Mouse (Mus musculus): ENCODE results near the gene Fgd2. TPM values are rescaled to one million over a fixed set of nuclear protein-coding genes. Genes with fewer than 3 reads are reported as not detected.
"Not testable (repeated sequence)": the region's sequence is repeated elsewhere in the genome, so short reads cannot be mapped to it uniquely, and the experiment has no call there.

Gene Fgd2
- total RNA-seq, 2 experiments from 2014 or later, result 1.5 to 2.6 TPM

DNA sequence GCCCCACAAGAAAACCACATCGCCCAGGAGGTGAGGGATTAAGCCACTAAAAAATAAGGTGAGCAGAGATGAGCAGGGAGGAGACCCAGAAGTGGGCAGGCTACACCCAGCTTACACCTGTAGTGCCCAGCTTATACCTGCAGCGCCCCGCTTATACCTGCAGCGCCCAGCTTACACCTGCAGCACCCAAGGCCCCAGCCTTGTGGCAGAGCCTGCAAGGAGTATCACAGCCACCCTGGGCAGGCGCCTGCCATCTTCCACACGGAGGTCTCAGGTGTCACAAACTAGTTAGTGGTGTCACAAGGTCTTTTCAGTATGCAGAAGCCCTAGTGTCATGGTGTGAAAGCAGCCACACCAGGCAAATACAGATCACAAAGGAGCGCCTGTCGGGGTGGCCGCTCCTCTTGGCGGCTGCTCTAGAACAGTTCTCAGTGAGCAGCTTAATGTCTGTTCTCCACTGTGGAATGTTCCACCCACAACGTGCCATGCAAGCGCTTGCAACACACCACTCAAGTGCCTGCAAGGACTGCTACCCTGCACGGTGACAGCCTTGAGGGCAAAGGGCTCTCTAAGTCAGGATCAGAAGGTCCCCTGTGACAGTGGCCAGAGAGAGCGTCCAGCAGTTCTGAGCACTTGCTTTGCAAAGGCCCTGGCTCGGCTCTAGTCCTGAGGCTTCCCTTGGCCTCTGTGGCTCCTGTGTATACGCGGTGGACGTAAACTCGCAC lies 24.3 kb upstream of the Fgd2 start:
- DNase-seq, result no peak

DNA sequence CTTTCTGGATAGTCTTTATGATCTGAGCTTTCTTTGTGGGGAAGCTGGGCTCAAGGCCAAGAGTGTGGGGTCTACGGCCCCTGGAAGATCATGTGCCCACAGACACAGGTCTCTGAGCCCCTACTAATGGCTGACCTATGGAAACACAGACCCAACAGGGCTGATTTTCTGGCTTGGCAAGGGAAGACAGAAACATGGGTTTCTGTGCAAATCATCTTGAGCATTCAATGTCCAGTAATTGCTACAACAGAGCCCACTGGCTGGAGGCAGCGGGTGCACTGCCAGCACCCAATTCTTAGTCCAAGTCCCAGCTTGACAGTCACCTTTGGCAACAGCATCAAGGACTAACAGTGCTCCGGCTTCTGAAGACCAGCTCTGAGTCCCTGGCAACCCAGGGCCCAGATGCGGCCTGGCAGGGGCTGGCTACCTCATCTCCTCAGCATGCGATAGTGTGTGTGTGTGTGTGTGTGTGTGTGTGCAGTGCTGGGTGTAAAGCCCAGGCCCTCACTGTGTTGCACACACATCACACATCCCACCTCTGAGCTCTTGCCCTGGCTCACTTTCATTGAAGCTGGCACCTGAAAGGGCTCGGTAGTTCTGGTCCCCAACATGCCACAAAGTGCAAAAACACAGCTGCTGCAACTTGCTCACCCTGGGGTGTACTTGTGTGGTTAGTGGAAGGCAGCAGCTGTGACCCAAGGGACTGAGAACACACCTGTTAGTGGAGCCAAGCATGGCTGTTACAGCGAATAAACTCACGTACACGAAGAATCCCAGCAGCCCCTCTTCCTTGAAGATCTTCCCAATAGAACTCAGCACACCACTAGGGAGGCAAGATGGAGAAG lies 22.5 kb upstream of the Fgd2 start:
- DNase-seq, result no peak

DNA sequence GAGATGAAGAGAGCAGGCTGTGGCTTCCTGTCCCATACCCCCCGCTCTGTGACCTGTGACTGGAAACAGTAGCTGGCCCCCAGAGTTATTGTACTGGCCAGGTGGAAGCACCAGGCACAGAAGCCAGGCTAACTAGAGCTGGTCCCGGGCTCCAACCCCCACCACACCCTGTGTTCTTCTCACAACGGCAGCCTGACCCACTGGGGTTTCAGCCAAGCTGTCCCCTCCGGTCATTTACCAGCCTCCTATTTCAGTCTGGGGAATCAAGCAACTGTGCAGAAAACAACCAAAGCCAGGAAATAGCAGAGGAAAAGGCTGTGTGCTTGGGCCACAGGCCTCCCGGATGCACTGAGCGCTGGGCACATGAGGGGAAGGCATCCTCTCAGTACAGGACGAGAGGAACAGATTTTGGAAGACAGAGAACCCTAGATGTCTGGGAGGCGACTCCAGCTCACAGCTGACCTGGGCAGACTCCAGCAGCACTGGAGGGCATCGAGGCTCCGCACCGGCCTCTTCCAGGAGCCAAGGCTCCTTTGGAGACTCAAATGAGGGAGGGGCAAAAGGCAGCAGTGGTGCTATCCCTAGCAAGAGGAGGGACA lies 21.4 kb upstream of the Fgd2 start:
- DNase-seq, result peak; percentile 50 to 78

DNA sequence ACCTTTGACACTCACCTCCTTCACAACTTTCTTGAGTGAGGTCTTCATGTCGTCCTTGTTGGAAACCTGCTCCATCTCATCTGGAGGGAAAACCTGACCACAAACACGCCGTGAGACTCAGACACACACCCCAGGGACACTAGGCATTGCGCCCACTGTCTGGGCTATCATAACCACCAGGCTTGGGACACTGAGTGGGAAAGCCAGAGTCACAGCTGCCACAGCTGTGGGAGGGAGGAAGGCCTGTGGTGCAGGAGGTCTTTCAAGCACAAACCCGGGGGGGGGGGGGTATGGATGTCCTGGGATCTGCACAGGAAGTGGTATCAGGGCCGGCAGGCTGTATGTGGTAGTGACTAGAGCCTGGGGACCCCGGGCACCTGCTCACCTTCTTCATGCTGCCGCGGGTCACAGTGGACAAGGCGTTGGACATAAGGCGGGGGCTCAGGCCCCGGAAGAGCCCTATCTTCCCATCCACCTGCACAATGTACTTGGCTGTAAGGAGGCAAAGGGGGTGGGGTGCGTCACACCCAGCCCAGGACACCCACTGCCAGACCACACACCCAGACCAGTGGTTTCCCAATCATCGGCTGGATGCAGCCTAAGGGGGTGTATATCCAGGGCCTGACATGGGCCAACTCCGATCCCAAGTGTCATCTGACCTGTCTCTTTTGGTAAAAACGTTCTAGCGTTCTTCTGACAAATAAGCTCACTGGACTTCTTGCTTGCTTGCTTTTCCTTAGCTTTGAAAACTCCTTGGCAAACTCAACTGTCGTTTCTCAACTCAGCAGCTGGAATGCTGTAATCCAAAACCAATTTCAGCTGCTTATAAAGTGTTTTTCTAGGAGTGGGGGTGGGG lies 20.1 kb upstream of the Fgd2 start:
- peak; percentile 65 to 75 for DNase-seq

DNA sequence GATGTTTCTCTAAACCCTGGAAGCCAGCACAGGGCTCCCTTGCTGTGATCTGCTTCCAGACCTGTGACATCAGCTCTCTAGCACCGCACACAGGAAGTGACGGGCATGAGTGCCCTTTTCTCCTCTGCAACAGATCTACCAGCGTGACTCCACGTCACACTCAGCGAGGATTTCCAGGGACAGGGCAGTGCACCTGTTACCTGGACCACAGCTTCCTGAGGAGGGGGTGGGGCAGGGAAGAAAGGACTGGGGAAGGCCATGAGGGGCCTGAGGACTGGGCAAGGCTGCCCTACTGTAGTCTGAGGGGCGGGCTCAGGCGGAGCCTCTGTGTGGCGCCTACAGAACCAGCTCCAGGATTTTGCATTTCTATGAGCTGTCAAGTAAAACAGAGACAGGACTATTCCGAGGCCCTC lies 19.1 kb upstream of the Fgd2 start:
- peak; percentile 66 to 72 for DNase-seq

DNA sequence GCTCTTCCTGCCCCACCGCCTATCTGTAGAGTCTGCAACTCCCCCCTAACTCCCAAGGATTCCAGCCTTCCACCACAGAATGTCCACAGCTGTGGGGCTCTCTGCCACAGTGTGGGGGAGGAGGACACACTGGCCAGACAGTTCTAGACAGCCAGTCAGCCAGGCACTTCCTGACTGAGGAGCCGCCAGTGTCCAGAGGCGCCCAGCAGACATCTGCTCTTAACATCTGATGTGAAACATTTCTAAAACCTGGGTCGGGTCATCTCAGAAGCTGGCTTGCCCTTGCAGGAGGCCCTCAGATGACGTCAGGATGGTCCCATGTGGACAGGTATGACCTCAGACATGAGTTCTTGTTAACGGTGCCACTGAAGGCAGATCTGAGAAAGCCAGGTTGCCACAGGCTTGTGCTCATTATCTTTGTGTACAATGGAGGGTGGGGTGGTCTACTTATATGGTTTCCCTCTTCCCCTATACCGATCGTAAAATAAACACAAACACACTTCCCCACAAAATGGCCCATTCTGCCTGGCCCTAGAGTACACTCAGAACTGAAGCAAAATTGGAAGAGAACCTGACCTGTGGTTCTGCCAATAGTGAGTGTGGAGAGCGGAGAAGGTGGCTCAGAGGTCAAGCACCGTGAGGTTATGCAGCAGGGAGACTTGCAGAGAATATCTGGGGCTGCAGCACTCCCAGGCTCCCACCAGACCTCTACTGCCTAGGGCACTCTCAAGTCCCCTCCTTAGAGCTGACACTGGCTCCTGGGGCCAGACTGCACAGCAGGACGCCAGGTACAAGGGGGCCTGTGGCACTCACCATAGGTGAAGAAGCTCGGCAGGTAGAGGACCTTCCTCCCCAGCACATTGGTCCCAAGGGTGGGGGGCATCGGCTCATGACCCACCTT lies 18.5 kb upstream of the Fgd2 start:
- DNase-seq, result peak; percentile 81 to 85

DNA sequence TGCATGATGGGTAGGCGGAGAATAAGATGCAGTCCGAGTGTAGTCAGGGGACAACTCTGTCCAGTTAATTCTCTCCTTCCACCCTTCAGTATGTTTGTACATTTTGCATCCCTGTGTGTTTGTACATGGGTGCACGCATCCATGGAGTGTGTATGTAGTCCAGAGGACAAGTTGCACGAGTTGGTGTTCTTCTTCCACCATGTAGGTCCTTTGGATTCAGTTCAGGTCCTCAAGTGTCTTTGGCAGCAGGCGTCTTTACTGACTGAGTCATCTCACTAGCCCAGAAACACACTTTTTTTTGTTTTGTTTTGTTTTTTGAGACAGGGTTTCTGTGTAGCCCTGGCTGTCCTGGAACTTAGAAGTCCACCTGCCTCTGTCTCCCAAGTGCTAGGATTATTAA lies 17.5 kb upstream of the Fgd2 start:
- DNase-seq, result peak in 1 of 2 experiments; percentile 4

DNA sequence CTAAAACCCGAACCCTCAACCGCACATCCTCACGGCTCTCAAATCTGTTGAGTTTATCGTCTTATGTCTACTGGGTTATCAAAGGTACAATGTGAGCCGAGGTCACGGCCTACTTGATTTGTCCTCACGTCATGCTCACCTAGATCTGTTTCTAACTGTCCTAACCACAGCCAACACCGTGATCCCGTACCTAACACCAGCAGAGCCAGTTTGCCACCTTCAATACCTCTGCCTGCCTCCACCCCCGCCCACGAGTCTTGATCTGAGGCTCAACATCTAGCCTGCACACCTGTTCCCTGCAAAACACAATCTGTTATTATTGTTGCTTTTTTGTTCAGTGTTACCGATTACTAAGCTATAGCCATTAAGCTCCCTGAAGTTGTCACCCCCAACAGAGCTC lies 15.4 kb upstream of the Fgd2 start:
- DNase-seq, result no peak

DNA sequence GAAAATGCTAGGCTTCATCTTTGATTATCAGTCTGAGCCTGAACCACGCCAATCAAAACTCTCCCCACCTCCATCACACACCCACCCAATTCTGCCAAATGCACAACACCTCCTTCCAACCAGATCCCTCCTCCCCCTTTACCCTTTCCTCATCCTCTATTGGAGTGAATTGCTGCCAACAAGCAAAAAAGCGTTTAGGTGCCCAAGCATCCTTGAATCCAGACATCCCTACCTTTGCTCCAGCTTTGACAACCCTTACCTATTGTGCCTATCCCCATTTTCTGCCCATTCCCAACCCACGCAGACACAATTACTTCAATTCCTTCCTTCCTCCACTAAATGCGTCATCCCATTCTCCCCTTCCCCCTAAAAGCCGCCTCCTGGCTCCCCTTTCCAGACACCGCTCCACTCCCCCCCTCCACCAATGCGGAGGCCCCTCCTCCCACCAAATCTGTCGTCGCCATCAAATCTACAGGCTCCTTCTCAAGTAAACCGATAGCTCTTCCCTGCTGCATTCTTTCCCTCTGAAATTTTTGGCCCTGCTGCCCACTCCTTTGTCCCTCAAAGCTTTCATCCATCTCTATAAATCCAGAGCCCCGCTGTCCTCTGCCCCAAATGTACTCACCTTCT lies 14.1 kb upstream of the Fgd2 start:
- DNase-seq, result peak; percentile 54 to 74

DNA sequence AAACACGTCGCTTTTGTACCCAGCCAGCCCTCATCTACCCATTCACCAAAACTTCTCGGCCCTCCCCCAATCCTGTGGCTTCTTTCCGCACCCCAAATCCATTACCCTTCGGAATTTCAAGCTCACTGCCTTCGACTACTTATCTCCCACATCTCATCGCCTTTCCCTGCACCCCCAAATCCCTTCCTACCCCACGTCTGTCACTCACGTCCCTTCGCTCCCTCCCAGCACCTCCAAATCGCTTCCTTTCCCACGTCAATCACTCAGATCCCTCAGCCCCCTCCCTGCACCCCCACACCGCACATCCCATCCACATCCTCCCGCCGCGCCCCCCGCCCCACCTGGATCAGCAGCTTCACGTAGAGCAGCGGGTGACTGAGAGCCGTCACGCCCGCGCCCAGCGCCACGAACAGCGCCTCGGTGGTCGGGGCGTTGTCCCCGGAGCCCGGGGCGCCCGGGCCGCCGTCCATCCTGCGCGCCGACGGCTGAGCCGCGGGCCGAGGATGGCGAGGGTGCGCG lies 13.5 kb upstream of the Fgd2 start:
- no peak for DNase-seq

DNA sequence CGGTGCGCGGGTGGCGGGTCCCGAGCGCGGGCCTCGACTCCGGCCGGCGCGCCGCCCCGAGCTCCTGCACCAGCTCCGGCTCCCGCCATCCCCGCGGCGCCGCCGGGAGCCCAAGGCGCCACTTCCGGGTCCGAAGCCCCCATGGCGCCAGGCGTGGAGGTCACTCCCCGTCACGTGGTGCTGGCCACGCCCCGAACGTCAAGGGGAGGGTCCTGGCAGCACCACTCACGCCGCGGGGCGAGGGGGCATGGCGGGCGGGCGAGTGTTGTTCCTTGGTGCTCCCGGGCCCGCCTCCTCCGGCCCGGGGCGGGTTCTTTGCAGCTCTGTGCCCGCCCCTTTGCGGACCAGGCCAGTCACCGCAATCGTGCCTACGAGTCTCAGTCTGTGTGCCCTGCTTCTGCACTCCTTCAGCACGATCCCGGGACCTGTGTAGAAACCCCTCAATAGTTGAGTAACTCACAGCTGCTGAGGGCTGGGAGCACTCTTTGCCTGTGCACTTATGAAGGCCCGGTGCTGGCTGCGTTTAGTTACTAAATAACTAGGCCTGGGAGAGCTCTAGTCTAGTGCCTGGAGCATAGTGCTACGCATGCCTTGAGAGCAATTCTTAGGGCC lies 13.0 kb upstream of the Fgd2 start, which contains the start of gene Mtch1:
Mtch1 (minus strand) TSS at position 290 of the 612 bp plus-strand sequence.
- DNase-seq, result peak; percentile 99

DNA sequence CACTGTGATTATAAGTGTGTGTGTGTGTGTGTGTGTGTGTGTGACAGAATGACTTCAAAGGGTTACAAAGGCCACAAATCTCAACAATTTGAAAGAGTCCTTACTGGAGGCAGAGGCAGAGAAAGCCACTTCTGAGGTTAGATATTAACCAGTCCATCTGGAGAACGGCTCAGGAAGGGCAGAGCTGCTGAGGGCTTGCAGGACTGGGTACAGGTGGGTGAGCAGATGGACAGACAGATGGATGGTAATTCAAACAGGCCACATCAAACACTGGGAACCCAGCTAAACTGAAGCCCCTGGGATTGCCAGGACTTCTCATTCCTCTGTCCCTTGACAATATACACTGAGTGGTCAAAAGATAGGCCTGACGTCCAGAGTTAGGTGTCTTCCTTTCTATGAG lies 11.7 kb upstream of the Fgd2 start:
- no peak for DNase-seq

DNA sequence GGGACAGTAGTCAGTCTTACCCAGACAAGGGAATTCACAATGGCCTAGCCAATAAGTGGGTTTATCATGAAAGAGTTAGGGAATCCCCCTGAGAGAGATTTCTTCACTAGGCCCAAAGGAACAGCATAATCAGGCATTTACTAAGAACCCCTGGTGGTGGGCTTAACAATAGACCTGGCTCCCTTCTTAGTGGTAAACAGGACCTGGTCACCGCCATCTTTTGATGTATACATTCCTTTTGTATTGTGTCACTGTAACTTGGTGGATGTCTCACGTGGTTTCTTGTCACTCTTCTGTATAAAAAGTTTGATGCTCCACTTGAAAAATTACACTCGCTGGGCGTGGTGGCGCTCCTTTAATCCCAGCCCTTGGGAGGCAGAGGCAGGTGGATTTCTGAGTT lies 9.7 kb upstream of the Fgd2 start:
- DNase-seq, result not testable (repeated sequence)

DNA sequence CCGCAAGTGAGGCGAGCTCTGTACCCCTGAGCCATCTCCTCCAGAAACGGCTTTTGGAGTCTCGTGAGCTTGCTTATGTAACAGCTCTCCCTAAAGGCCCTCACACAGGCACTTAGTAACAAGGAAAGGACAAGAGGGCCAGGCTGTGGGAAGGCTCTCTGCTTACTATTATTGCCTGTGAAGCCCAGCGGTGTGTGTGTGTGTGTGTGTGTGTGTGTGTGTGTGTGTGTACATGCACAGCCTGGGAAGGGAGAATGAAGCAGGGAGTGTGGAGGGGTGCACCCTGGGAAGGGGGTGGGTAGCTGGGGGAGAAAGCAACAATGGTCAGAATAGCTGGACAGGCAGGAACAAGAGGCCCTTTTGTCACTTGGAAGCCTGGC lies 5.3 kb upstream of the Fgd2 start:
- DNase-seq, result peak in 1 of 2 experiments; percentile 41

DNA sequence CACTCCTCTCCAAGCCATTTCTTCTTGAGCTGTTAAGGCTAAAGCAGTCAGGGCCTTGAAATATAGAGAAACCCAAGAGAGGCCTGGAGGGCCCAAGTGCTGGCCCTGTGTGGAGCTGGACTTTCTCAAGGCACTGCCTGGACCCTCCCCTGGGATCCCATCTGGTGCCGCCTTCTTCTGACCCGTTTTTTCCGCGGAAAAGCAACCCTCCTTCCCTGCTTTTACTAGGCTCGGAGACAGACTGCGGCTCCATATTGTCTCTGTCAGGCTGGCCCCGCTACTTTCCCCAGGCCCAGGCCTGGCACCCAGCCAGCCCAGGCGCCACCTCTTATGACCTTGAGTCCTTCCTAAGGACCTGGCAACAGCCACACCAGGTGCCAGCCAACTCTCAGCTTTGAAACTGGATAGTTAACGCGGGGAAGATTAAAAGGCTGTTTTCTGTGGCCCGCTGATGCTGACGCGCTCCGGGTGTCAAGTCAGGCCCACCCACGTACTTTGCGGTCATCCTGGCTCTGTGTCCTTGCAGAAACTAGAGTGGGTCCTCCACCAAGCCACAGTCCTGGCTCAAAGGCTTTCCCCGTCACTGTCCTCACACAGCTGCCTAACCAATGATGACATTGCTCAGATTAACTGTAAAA lies 4.8 kb upstream of the Fgd2 start:
- peak; percentile 83 to 87 for DNase-seq

DNA sequence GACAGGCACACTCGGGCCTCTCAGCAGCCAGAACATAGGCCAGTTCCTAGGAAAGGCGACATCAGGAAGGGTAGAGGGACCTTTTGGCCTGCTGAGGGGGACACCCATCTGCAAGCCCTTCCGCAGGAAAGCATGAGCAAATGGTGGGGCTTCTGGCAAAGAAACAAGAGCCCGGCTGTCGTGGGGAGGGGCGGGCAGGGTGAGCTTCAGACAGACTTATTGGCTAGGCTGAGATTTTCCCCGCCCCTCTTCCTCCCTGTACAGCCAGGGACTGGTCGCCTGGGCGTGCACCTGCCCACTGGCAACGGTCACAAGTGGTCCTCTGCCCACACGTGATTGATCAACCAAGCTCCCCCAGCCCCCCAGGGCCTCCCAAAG lies 4.2 kb upstream of the Fgd2 start:
- DNase-seq, result peak in 1 of 2 experiments; percentile 90

DNA sequence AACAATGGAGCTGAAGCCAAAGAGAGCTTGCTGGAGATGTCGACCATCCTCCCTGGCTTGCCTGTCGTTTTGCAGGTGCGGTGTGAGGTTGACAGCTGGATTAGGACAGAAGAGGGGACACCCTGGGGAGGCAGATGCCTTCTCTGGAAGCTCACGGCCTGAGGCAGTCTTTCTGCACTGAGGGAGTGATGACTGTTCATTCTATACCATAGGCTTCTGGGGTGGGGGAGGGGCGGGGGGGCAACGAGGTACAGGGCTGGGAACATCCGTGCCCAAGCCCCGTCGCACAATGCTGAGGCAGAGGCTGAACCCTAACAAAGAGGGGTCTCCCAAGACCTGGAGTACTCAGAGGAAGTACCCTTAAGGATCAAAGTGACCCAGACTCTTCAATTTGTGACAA lies 3.8 kb upstream of the Fgd2 start:
- no peak for DNase-seq

DNA sequence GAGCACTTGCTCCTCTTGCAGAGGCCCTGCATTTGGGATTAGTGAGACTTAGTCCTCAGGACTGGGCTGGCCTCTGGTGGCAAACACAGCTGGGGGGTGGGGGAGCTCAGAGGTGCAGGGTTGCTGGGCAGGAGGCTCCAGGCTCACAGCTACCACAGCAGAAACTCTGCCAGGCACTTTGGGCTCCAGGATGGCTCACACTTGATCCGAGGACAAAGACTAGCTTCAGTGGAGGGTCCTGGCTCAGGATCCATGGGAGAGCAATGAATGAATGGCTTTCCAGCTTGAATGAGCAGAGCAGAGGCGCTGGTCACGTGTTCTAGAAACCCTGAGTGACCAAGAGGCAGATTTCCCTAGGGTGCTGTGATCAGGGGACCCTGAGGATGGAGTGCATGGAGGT lies 1.8 kb upstream of the Fgd2 start:
- DNase-seq, result no peak

DNA sequence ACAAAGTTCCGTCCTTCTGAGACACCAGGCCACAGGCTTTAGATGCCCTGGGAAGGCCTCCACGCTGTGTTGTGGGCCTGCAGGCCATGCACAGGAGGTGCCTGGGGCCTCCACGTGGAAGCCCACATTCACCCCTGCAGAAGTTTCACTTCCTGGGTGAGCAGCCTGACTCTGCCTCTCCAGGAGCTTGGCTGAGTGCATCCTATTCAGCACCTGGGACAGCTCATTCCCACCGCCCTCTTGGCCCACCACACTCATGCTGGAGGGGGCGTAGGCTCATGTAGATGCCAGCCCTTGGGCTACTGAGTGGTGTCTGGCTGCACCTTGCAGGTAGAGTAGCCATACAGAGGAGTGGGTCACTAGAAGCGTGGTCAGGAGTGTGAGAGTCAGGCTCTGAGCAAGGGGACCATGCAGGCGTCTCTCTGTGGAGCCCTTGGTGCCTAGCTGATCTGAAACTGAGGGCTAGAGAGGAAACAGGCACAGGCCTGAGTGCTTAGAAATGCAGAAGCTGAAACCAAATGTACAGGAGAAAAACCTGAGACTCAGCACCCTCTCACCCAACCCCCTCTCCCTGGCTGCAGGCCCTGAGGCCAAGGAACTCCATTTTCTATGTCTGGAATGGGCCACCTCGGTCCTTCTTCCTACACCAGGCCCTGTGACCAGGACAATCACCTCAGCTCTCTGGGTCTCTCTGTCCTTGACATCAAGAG lies 1.4 kb downstream of the Fgd2 start:
- peak in 1 of 2 experiments; percentile 37 for DNase-seq

All from heart, adult 18-20 months (tissue).